Mouse (Mus musculus) right cerebral cortex, postnatal 14 days (tissue): Measurements from ENCODE around the gene Cox8a.

Source experiments
- DNase-seq: peaks from one replicate; pipeline ENCODE4 v3.0.0; 2022

Gene Cox8a

DNA sequence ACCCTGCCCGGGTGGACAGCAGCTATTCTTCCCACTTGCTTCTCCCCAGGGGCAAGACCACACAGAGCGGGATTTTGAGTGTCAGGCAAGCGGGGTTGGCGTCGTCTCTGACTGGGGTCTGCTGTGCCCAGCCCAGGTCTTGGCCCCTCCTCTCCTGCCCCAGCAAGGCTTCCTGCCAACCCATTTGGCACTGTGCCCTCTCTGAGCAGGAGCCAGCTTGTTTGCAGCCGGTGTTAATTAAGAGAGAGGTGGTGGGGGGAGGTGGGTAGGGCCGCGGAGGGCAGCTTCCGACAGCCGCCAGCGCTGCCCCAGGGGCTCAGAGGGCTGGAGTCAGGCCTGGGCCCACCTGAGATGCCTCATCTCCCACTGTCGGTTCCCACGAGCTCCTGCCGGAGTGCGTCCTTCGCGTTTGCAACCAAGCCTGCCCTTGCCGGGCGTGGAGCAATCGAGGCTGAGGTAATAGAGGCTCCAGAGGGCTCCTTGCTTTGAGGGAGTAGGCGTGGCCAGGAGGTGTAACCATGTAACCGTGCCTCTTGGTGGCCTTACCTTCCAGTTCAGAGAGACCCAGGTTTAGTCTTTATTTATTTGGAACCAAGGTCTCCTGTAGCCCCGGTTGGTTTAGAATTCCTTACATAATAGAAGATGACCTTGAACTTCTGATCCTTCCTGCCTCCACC is 35.0 kb downstream of the Cox8a start:
- peak; percentile 74 for DNase-seq

DNA sequence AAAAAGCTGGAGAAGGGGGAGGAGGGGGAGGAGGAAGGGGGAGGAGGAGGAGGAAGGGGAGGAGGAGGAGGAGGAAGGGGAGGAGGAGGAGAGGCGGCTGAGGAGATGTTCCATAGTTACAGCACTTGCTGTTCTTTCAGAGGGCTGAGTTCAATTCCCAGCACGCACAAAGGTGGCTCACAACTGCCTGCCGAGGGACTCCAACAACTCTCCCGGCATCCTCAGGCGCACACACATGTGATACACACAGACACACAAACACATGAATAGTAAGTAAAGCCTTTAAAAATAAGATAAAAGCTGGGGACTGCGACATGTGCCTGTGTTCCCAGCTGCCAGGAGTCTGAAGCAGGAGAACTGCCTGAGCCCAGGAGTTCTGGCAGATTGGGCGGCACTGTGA is 35.9 kb downstream of the Cox8a start:
- no peak for DNase-seq

DNA sequence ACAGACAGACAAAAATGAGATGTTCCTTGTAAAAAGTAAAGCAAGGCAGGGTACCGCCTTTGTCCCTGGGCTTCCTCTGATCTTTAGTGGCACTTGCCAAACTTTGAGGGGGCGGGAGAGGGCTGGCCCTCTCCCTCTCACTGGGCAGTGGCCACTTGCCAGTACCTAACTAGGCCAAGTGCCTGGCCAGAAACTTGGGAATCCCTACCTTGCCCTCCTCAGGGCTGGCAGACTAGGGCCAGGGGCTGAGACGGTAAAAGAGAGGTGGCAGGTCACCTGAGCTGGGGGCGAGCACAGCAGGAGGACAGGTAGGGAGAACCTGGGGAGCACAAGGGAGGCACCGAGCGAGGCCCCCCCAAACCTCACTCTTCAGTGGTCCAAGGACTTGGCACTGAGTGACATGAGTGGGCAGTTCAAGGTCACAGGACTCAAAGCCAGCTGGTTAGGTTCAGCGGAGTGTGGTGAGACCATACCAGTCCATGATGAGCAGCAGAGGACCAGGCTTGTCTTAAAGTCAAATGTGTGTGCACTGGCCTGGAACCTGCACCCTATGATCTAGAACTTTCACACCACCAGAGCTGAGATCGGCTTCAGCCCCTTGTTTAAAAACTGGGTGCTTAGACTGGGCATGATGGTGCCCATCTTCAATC is 36.5 kb downstream of the Cox8a start:
- DNase-seq: no peak

DNA sequence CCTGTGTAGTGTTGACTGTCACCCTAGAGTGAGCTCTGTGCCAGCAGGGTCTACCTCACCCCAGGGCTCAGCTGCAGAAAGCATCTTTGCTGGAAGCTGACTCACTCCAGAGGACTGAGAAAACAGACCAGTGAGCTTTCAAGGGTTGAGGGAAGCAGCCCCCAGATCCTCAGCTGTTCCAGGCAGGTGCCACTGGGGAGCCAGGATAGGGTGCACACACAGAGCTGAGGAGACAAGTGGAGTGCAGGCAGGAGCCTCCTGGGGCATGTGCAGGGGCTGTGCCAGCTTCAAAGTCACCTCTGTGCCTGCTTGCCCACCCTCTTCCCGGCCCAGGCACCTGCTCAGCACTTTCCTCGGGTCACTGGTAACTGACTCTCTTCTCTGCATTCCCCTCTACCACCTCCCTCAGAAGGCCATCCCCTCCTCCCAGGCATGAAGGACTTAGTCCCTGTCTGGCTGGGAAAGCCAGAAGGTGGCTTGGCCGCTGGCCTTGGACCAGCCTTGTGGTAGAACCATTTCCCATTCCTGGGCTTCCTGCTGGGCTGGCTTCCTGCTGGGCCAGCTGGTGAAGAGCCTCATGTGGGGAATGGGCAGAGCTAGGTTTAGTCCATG is 38.5 kb downstream of the Cox8a start:
- DNase-seq: no peak

DNA sequence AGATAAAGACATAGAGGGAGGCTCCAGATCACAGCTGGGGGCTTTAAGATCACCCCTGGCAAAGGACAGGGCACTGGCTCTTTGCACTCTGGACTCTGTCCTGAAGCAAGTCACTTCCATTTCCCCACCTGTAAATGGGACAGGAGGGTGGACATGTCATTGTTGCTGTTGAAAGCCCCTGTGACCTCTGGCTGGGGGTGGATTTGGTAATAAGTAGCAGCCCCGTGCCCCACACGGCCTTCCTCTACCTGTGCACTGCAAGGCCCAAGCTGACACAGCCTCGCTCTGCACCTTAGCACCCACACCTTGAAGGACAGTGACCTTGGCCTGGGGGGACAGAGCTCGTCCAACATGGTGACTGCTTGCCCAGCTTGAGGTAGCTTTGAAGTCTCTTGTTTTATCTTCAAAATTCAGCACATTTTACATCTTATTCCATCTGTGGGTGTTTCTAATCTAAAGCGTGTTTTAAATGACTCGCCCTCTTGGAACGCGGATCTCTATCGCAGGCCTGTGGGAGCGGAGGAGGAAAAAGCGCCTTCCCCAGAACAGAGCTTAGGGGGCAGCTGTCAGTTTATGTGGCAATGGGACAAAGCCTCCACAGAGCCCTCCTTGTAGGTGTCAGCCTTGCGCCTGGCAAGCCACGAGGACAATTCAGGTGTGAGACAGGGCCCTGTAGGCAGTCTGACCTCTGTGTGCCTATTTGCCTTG is 39.5 kb downstream of the Cox8a start:
- no peak for DNase-seq

DNA sequence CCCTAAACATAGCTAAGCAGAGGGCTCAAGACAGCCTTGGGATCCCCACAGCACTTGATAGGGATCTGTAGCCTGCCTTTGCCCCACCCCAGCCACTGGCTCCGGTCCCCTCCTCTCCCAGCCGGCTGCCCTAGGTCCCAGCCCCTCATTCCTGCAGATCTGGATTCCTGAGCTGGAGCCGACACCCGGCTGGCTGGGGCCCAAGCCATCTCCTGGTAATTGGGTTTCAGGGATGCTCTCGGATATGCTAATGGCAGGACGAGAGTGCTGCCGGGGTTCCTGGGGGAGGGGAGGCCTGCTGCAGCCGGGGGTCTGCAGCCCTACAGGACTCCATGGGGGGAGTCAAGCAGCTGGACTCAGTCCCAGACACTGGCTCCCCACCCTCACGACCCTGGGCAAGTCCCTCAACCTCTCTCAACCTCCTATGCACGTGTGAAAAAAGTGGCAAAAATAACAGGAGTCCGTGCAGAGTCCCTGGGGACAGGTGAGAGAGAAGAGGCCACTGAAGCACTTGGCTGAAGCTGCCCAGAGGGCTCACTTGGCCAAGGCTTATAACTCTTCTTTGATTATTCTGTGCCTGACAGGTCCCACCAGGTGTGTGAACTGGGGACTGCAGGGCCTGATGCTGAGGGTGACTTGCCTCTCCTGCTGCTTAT is 41.2 kb downstream of the Cox8a start:
- DNase-seq: no peak

DNA sequence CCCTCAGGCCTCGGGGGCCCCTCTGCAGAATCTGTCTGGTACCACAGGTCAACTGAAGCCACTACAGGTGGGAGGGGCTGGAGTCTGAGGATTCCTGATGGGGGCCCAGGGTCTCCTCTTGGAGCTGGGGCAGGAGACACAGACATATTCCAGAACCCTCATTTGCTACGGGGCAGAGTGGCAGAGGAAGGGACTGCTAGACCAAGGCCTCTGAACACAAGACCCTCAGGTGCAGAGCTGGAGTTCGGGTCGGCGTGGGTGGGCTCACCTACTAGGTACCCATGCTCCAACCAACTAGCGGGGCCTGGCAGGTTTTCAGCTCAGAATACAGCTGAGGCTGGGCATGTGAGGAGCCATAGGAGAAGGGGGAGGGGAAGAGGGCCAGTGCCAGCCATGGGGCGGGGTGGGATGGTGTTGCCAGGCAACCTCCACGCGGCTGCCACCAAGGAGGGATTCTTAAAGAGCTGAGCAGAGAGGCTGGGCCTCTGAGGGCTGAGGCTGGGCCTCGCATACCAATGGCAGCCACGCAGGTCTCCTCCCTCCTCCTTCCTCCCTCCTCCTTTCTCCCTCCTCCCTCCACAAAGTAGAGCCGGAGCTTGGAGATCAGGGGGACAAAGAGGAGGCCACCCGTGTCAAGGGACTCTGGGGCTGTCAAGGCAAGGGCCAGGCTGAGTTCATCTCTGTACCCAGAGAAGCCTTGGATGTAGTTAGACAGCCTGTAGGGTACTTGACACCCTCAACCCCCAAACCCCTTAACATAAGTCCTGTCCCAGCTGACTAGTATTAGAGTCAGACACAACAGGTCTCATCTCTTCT is 45.2 kb downstream of the Cox8a start:
- peak; percentile 78 for DNase-seq

DNA sequence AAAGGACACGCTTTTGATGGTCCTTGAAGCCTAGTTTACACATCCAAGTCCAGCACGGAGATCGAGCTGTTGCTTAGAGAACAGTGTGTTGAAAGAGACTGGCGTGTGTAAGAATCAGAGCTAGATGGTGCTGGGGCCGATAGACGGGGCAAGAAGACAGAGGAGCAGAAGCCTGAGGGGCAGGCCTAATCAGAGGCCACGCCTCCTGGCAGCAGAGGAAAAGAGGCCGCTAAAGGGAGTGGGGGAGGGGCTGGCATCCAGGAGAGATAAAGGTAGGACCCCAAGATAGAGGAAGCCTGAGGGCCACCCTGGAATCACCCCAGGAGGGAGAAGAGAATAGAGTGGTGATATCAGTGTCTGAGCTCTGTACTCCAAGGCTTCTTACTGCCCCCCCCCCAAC is 46.0 kb downstream of the Cox8a start:
- DNase-seq: no peak

DNA sequence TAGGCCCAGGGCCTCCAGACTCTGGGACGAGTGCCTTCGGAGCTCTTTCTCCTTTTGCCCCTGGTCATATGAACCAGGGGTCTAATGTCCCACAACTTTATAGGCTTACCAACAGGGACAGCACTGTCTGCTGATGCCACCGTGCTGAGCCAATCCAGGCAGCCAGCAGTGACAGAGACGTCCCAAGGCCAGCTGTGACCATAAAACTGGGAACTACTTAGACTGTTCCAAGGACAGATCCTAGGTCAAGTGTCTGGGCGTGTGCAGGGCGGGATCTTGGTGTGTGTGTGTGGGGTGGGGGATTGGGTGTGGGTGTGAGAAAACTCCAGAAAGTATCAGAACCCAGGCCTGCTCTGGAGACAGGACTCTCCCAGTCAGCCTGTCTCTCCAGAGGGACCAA is 46.5 kb downstream of the Cox8a start:
- no peak for DNase-seq

DNA sequence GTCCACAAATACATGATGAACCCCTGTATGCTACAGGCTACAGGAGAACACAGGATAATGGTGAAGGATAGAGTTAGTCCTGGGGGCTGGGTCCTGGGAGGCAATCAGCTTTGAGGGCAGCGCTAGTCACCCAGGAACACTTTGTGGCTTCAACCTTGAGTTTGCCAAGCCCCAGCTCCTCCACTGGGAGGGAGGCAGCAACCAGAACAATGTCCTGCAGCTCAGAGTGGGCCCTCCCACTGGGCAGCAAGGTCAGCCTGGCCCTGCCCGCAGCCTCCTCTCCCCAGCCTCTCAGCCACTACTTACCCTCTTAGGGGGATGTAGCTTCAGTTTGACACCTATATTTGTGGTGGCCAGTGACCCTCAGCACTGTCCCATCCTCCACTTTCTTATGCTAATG is 49.0 kb downstream of the Cox8a start:
- DNase-seq: no peak

DNA sequence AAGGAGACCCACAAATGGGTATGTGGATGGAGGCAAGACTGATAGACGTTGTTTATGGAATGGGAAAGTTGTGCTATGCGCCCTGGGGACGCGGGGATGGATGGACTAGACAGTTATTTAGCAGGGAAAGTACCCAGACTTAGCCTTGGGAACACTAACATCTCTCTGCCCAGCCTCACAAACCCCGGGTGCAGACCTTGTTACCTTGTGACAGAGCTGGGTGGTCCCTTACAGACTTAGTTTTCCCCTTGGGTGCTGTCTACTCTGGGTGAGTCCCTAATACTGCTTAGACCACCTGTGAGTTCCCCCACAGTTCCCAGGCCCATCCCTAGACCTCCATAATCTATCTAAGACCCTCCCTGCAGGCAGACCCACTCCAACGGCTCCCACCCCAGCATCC is 50.6 kb downstream of the Cox8a start:
- no peak for DNase-seq

DNA sequence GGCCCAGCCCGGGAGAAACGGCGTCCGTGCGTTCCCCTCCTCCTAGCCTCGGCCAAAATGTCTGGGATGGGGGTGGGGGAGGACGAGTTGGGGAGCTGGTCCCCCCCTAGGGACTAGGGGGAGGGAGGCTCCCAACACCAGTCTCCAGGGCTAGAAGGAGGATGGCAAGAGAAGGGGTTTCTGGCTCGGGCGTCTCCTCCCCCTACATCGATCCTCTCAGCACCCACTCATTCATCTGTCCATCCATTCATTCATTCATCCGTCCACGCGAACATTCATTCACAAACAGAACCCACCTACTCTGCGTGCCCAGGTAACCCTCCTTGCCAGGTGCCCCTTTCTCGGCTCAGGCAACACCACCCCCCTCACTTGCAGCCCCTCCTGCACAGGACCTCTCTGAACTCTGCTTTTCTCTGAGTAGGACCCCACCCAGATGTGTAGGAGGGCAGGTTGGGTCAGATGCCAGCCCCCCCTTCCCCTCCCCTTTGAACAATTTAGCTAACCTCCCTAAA is 51.2 kb downstream of the Cox8a start:
- DNase-seq: no peak

DNA sequence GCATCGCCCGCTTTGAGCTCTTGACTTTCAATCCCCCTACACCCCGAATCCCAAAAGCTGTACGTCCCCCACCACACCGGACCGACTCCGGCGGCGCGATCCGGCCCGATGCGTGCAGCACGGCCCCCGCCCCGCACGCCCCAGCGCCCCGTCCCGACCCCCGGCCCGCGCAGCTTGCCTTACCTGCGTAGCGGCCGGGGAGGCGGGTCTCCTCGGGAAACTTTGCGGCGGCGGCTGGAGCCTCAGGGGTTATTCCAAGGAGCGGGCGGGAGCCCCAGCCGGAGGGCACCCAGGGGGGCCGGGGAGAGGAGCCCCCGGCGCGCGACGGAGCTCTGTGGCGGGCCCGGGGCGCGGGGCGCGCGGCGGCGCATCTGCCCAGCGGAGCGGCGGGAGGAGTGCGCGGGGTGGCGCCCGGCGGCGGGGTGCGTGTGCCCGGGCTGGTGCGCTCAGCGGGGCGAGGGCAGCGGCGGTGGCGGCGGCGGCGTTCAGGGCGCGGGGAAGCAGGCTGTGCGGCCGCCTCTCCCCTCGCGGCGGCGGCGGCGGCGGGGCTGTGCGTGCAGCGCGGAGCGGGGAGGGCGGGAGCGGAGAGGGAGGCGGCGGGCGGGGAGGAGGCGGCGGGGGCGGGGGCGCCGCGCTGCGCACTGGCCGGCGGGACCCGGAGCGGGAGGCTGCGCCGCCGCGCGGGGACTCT is 51.8 kb downstream of the Cox8a start:
- DNase-seq: no peak
